Mouse (Mus musculus): ENCODE data around the gene Btf3l4. TPM values are rescaled to one million over a fixed set of nuclear protein-coding genes. Genes with fewer than 3 reads are reported as not detected.

Btf3l4 gene
- total RNA-seq, 4 experiments from 2014 or later: 35.7 to 46.0 (median 41.9) TPM

- DNase-seq (ENCODE audit: low spot score in 2 of 2): no peak
Observed at GRCm38 (mm10) chr4:108825677-108826076, 7.7 kb downstream of the Btf3l4 start.

- no peak for DNase-seq (ENCODE audit: low spot score in 2 of 2)
Observed at GRCm38 (mm10) chr4:108811550-108811949, 21.9 kb downstream of the Btf3l4 start.

- no peak for DNase-seq (ENCODE audit: low spot score in 2 of 2)
Observed at GRCm38 (mm10) chr4:108811142-108811541, 22.3 kb downstream of the Btf3l4 start.

GRCm38 (mm10) chr4:108803535-108803934 lies 29.9 kb downstream of the Btf3l4 start:
- no peak for DNase-seq (ENCODE audit: low spot score in 2 of 2)

GRCm38 (mm10) chr4:108798083-108798830 lies 35.2 kb downstream of the Btf3l4 start:
- DNase-seq (ENCODE audit: low spot score in 2 of 2): peak; percentile 38 to 43

DNA sequence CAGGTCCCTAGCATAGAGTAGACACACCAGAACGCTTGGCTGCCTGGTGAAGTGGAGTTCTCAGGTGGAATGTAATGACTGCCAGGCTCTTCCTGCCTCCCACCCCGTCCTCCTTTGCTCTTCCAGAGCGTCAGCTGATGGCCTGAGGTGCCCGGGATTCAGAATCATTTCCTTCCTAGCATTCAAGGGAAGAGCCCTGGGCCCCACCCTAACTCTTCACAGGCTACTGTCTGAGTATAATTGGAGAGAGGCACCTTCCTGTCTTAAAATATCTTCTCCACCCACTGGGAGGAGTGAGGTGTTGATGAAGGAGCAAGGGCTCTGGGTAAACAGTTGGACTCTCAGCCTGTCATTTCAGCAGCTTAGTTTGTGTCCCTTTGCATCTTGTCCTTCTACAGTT lies 36.7 kb downstream of the Btf3l4 start:
- no peak for DNase-seq (ENCODE audit: low spot score in 2 of 2)

DNA sequence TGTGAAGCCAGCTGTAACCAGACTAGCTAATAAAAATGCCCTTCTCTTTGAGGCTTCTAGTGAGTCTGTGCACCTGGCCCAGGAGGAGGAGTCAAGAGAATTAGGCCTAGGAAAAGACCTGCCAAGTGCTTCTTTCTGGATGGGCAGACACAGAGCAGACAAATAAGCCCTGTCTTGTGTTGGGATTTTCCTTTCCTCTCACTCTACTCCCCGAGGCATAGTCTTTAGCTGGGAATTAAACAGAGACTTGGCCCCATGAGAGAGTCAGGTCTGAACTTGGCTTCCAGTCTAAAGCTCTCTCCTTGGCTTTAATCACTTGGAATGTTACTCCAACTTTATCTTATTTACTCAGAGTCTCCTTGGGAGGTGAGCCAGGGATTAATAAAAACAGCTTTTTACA lies 39.5 kb downstream of the Btf3l4 start:
- DNase-seq (ENCODE audit: low spot score in 2 of 2): no peak

DNA sequence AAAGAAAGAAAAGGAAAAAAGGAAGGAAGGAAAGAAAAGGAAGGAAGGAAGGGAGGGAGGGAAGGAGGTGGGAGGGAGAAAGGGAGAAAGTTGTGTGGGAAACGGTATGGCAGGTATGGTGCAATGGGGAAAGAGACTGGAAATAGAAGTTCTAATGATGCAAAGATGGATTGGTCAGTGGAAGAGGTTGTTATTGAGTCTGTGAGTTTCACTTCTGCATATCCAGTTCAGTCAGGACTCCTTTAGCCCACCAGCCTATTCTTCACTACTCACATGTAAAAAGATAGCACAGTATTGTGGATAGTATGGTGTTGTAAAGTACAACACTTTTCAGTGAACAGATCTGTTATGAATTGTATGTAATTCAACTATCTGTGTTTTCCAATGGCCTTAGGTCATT lies 42.9 kb downstream of the Btf3l4 start:
- no peak for DNase-seq (ENCODE audit: low spot score in 2 of 2)

GRCm38 (mm10) chr4:108789258-108789936 lies 44.0 kb downstream of the Btf3l4 start:
- no peak for DNase-seq (ENCODE audit: low spot score in 2 of 2)

DNA sequence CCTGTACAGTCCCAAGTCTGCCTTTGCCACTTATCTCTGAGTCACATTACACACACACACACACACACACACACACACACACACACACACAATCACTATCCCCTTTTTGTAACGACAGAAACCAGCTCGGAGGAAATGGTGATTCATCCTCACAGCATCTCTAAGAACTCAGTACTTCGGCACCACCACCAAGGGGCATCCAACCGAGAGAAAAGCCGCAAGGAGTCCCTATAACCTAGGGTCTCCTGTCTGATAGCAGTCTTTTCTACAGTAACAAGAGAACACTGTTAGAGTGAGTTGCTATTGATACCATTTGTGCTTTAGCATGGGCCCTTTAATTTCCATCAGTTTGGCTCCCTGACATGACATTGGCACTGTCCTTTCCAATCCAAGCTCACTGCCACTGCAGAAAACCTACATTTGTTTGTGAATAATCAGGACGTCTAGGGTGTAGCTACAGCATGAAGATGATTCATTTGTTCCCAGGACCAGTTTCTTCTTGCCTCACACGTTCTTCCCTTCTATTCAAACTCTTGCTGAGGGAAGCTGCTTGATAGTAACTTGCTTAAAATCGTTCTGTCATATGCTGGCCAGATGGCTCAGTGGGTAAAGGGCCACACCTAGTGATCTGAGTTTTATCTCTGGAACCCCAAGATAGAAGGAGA lies 50.9 kb downstream of the Btf3l4 start:
- DNase-seq (ENCODE audit: low spot score in 2 of 2): no peak

- no peak for DNase-seq (ENCODE audit: low spot score in 2 of 2)
Observed at GRCm38 (mm10) chr4:108781596-108781995, 51.8 kb downstream of the Btf3l4 start.

- no peak for DNase-seq (ENCODE audit: low spot score in 2 of 2)
Observed at GRCm38 (mm10) chr4:108780864-108781205, 52.6 kb downstream of the Btf3l4 start.

- DNase-seq (ENCODE audit: low spot score in 2 of 2): peak; percentile 71 to 79
Observed at GRCm38 (mm10) chr4:108780057-108780863, 53.2 kb downstream of the Btf3l4 start, which contains the start of gene Zfyve9. Gene Zfyve9 (minus strand): TSS chr4:108780798.

GRCm38 (mm10) chr4:108779763-108780056 lies 53.7 kb downstream of the Btf3l4 start:
- no peak for DNase-seq (ENCODE audit: low spot score in 2 of 2)

GRCm38 (mm10) chr4:108768527-108768926 lies 64.9 kb downstream of the Btf3l4 start:
- DNase-seq (ENCODE audit: low spot score in 2 of 2): no peak

Other genes with a start within 250 kb of the Btf3l4 start
- gene Cc2d1b, start 213.7 kb downstream of the Btf3l4 start, total RNA-seq (2022): 10 to 100 TPM; 17.2 to 21.1 (median 19.7) TPM
- 1 to 10 TPM in 1 of 4 experiments, under 1 TPM in 3; 0.63 to 1.5 (median 0.87) TPM for gene 3110021N24Rik, start 114.0 kb downstream of the Btf3l4 start, total RNA-seq (2022)
- gene Zfyve9, start 52.8 kb downstream of the Btf3l4 start, total RNA-seq (2022): 10 to 100 TPM; 54.2 to 75.2 (median 64.2) TPM
- gene Txndc12, start 987 bp upstream of the Btf3l4 start, total RNA-seq (2022): 10 to 100 TPM in 3 of 4 experiments, 1 to 10 TPM in 1; 9.8 to 13.5 (median 11.7) TPM
- 10 to 100 TPM; 23.2 to 28.8 (median 27.3) TPM for gene Kti12, start 14.2 kb upstream of the Btf3l4 start, total RNA-seq (2022)
- gene A730015C16Rik, start 15.0 kb upstream of the Btf3l4 start, total RNA-seq (2022): under 1 TPM in 1 of 4 experiments, not detected in 3; 0.22 TPM
- gene Rab3b, start 45.4 kb upstream of the Btf3l4 start, total RNA-seq (2022): not detected
- 100 to 1,000 TPM; 134 to 179 (median 159) TPM for gene Nrd1, start 167.0 kb upstream of the Btf3l4 start, total RNA-seq (2022)